Mouse (Mus musculus): Measurements from ENCODE around the gene Arl1.

DNA sequence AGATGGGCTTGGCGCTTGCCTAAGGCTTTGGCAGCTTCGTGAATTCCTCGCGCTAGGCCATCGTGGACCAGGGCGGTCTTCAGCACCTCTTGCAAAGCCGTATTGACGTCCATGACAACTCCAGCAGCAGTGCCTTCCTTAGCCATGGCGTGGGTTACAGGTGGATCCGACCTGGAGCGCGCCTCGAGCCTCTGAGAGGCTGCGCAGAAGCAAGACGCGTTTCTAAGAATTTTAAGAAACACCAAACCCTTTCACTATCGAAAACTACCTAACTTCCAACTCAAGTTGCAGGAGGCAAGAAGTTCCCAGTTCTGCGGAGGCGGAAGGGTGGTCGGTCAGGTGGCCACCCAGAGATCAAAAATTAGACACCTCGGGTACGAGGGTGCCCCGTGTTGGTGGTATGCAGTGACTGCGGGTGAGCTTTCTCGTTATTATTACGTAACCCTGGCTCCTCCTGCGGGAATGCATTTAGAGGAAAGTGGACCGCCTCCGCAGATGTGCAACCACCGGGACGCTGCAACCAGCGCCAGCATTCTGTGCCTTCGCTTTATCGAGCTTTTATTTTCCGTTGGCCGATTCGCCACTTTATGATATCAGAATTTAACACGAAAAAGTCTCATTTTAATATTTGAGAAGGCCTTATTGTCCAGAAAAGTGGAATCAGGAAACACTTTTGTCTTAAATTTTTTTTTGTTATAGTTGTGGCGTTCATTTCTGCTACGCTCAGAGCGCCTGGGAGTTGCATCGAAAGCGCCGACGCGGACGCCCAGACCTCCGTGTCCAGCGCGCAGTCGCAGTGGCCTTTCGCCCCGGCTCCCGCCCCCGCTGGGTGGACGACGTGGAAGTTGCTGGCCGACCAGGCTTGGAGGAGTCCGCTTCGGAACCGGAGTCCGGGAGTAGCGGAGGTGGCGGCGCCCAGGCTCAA lies at the start of gene Arl1:
- no peak for TF ChIP-seq TAL1 (IDR thresholded peaks at IDR 0.05; ENCODE audit: low read length)
- peak; percentile 89 for TF ChIP-seq HCFC1 (IDR thresholded peaks at IDR 0.05; ENCODE audit: low read depth, low read length)
- peak in 1 of 2 experiments; percentile 15; a peak in 1 of 4 replicates for TF ChIP-seq EP300 (IDR thresholded peaks at IDR 0.05; ENCODE audit: low read depth in 1 of 2, low read length in 2 of 2)
- no peak for TF ChIP-seq MAFK (IDR thresholded peaks at IDR 0.05; ENCODE audit: borderline replicate concordance, low read depth, low read length)
- TF ChIP-seq CTCF (IDR thresholded peaks at IDR 0.05 in 2 of 3, conservative IDR thresholded peaks at IDR 0.05 in 1 of 3; ENCODE audit: control insufficient read depth in 1 of 3, insufficient read depth in 1 of 3, low read depth in 2 of 3, low read length in 3 of 3, poor library complexity in 1 of 3, severe bottlenecking in 1 of 3), result no peak

Data from MEL (cell line).